Mouse (Mus musculus): ENCODE results near the gene Gm45837. TPM values are rescaled to one million over a fixed set of nuclear protein-coding genes. Genes with fewer than 3 reads are reported as not detected.

Gene Gm45837
- polyA plus RNA-seq, 1 experiment: 0.55 TPM

DNA sequence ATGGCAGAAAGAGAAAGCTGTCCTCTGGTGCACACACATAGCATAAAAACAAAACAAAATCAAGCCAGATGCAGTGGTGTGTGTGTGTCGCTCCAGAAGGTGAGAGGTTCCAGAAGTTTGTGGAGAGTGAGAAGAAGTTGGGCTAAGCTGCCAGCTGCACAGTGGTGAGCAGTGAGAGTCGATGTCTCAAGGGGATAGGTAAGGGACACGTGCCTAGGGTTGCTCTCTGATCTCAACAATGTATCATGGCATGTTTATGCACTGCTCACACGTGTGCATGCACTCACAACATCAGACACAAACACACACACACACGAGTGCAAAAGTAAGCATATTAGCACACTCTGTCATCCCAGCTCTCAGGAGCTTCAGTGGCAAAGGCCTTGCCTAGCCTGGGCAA is 46.8 kb upstream of the Gm45837 start:
- Histone ChIP-seq H3ac (ENCODE audit: control insufficient read depth, insufficient read length) (no peak overlapping the region), H3K36me3 (ENCODE audit: control insufficient read depth, insufficient read depth) (no peaks in the 10 kb centered on the region), H3K4me2 (ENCODE audit: low read depth) (no peak overlapping the region), H3K4me3 (no peak overlapping the region), H3K27me3 (ENCODE audit: control insufficient read depth, insufficient read depth, insufficient read length) (no peaks in the 10 kb centered on the region), H3K79me2 (ENCODE audit: control insufficient read depth, insufficient read depth) (no peaks in the 10 kb centered on the region)
- TF ChIP-seq POLR2AphosphoS2 (IDR thresholded peaks at IDR 0.05; ENCODE audit: insufficient read length, low read depth): no peak
- TF ChIP-seq USF1 (IDR thresholded peaks at IDR 0.05; ENCODE audit: low read depth): no peak
- no peak for TF ChIP-seq MYOD1 (IDR thresholded peaks at IDR 0.05; ENCODE audit: control insufficient read depth in 1 of 3, insufficient read length in 2 of 3, low read depth in 2 of 3)
- no peak for TF ChIP-seq REST (IDR thresholded peaks at IDR 0.05; ENCODE audit: insufficient read depth, insufficient read length)

DNA sequence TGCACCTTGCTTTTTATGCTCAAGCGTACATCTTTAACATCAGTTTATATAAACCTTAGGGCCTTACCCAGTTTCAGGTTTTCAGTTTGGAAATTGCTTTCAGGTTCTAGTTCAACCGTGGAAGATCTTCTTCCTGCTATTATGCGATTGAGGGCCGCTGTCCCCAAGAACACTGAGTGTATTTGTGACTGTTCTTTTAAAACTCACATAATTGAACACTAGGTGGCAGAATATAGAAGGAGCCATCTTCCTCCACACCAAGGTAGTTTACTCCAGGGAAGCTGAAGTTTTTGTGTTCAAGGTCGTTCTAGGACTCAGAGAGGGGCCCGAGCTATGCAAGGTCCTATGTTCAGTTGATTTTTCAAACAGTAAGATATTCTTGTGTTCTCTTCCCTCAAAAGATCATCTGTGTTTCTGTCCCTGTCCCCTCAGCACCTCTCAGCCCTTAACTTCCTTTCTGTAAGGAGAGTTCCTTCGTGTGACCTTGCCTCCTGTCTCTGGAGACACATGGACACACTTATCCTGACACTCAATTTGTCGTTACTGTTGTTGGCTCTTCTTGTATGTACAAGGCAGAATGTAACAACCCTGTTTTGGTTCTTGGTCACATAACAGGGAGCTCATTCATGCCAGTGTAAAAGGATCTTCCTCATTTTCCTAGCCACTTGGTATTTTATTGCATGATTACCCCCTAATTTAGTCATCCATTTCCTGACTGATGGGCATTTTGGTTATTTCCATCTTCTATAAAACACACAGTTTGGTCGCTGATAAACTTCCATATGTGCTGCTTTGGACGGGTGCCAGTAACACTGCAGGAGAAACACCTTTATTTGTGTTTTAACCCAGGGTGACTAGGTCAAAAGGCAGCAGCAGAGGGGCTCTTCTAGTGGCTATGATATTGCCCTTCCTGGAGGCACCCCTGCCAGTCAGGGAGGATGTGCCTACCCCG is 42.5 kb upstream of the Gm45837 start:
- no peak for TF ChIP-seq POLR2A (IDR thresholded peaks at IDR 0.05; ENCODE audit: insufficient read length, low read depth)
- TF ChIP-seq MAX (IDR thresholded peaks at IDR 0.05; ENCODE audit: low read depth): no peak
- TF ChIP-seq POLR2AphosphoS2 (IDR thresholded peaks at IDR 0.05; ENCODE audit: insufficient read length, low read depth): no peak
- no peak for TF ChIP-seq MYOG (IDR thresholded peaks at IDR 0.05; ENCODE audit: control insufficient read depth in 1 of 3, insufficient read depth in 1 of 3, insufficient read length in 2 of 3, low read depth in 2 of 3)
- no peak for TF ChIP-seq REST (IDR thresholded peaks at IDR 0.05; ENCODE audit: insufficient read depth, insufficient read length)
- TF ChIP-seq TCF12 (IDR thresholded peaks at IDR 0.05; ENCODE audit: insufficient read depth, poor library complexity, severe bottlenecking): no peak
- no peak for TF ChIP-seq TCF3 (IDR thresholded peaks at IDR 0.05; ENCODE audit: insufficient read length, low read depth)
- no peak for TF ChIP-seq CEBPB (IDR thresholded peaks at IDR 0.05; ENCODE audit: insufficient read depth, poor library complexity, severe bottlenecking)
- TF ChIP-seq MYOD1 (IDR thresholded peaks at IDR 0.05; ENCODE audit: control insufficient read depth in 1 of 3, insufficient read length in 2 of 3, low read depth in 2 of 3): no peak
- no peak for TF ChIP-seq SRF (IDR thresholded peaks at IDR 0.05; ENCODE audit: control insufficient read depth, insufficient read length, low read depth)
- TF ChIP-seq USF1 (IDR thresholded peaks at IDR 0.05; ENCODE audit: low read depth): no peak
- no peak for TF ChIP-seq E2F4 (IDR thresholded peaks at IDR 0.05; ENCODE audit: insufficient read depth)
- Histone ChIP-seq H3K4me2 (ENCODE audit: low read depth) (no peak overlapping the region), H3K79me2 (ENCODE audit: control insufficient read depth, insufficient read depth) (no peaks in the 10 kb centered on the region), H3ac (ENCODE audit: control insufficient read depth, insufficient read length) (no peak overlapping the region), H3K27me3 (ENCODE audit: control insufficient read depth, insufficient read depth, insufficient read length) (no peaks in the 10 kb centered on the region), H3K4me3 (no peak overlapping the region), H3K36me3 (ENCODE audit: control insufficient read depth, insufficient read depth) (no peaks in the 10 kb centered on the region)

DNA sequence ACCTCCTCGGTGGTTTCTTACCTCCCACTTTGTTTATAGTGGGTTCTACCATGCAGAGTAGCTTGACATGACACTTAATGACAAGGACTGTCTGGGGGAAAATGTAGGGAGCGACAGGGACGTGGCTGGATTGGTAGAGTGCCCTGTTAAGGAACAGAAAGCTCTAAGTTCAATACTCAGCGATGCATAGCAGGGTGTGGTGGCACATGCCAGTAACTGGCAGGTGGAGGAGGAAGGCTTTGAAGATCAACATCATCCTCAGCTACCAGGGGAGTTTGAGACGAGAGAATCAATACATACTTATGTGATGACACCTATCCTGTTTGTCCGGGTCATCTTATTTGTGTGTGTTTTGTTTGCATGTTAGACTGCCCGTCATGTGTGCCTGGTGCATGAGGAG is 41.0 kb upstream of the Gm45837 start:
- Histone ChIP-seq H3K4me3 (no peak overlapping the region), H3K79me2 (ENCODE audit: control insufficient read depth, insufficient read depth) (no peaks in the 10 kb centered on the region)
- TF ChIP-seq USF1 (IDR thresholded peaks at IDR 0.05; ENCODE audit: low read depth) (no peak), REST (IDR thresholded peaks at IDR 0.05; ENCODE audit: insufficient read depth, insufficient read length) (no peak), SRF (IDR thresholded peaks at IDR 0.05; ENCODE audit: control insufficient read depth, insufficient read length, low read depth) (no peak), MYOD1 (IDR thresholded peaks at IDR 0.05; ENCODE audit: control insufficient read depth in 1 of 3, insufficient read length in 2 of 3, low read depth in 2 of 3) (no peak), MAX (IDR thresholded peaks at IDR 0.05; ENCODE audit: low read depth) (no peak), CEBPB (IDR thresholded peaks at IDR 0.05; ENCODE audit: insufficient read depth, poor library complexity, severe bottlenecking) (no peak)

GRCm38 (mm10) chr7:101373082-101373481 is 37.6 kb upstream of the Gm45837 start:
- Histone ChIP-seq H3K4me2 (ENCODE audit: low read depth) (no peak overlapping the region), H3ac (ENCODE audit: control insufficient read depth, insufficient read length) (no peak overlapping the region), H3K27me3 (ENCODE audit: control insufficient read depth, insufficient read depth, insufficient read length) (no peaks in the 10 kb centered on the region), H3K36me3 (ENCODE audit: control insufficient read depth, insufficient read depth) (peaks cover 4% of the 10 kb centered on the region), H3K79me2 (ENCODE audit: control insufficient read depth, insufficient read depth) (no peaks in the 10 kb centered on the region), H3K4me3 (no peak overlapping the region)
- TF ChIP-seq REST (IDR thresholded peaks at IDR 0.05; ENCODE audit: insufficient read depth, insufficient read length): no peak
- peak in 2 of 3 experiments; percentile 91 to 97 for TF ChIP-seq MYOD1 (IDR thresholded peaks at IDR 0.05; ENCODE audit: control insufficient read depth in 1 of 3, insufficient read length in 2 of 3, low read depth in 2 of 3)
- no peak for TF ChIP-seq CEBPB (IDR thresholded peaks at IDR 0.05; ENCODE audit: insufficient read depth, poor library complexity, severe bottlenecking)
- no peak for TF ChIP-seq TCF12 (IDR thresholded peaks at IDR 0.05; ENCODE audit: insufficient read depth, poor library complexity, severe bottlenecking)
- TF ChIP-seq POLR2A (IDR thresholded peaks at IDR 0.05; ENCODE audit: insufficient read length, low read depth): no peak
- TF ChIP-seq MAX (IDR thresholded peaks at IDR 0.05; ENCODE audit: low read depth): no peak
- no peak for TF ChIP-seq USF1 (IDR thresholded peaks at IDR 0.05; ENCODE audit: low read depth)
- no peak for TF ChIP-seq SRF (IDR thresholded peaks at IDR 0.05; ENCODE audit: control insufficient read depth, insufficient read length, low read depth)
- TF ChIP-seq E2F4 (IDR thresholded peaks at IDR 0.05; ENCODE audit: insufficient read depth): no peak
- no peak for TF ChIP-seq TCF3 (IDR thresholded peaks at IDR 0.05; ENCODE audit: insufficient read length, low read depth)
- peak in 1 of 3 experiments; percentile 38 for TF ChIP-seq MYOG (IDR thresholded peaks at IDR 0.05; ENCODE audit: control insufficient read depth in 1 of 3, insufficient read depth in 1 of 3, insufficient read length in 2 of 3, low read depth in 2 of 3)
- no peak for TF ChIP-seq POLR2AphosphoS2 (IDR thresholded peaks at IDR 0.05; ENCODE audit: insufficient read length, low read depth)

More for the DNA sequence above, 41.0 kb upstream of the Gm45837 start:
- Histone ChIP-seq H3K27me3 (ENCODE audit: control insufficient read depth, insufficient read depth, insufficient read length) (no peaks in the 10 kb centered on the region), H3ac (ENCODE audit: control insufficient read depth, insufficient read length) (no peak overlapping the region), H3K36me3 (ENCODE audit: control insufficient read depth, insufficient read depth) (no peaks in the 10 kb centered on the region), H3K4me2 (ENCODE audit: low read depth) (no peak overlapping the region)
